Mouse (Mus musculus) gastrocnemius, postnatal 14 days (tissue): Measurements from ENCODE around the gene Bloc1s4. TPM values are rescaled to one million over a fixed set of nuclear protein-coding genes. Genes with fewer than 3 reads are reported as not detected.

Experiments used
- DNase-seq: peaks from one replicate; pipeline ENCODE4 v3.0.0; 2021; ENCODE audit warnings: mixed read lengths
- intact Hi-C: fragments of 180-260 bp; cut with DNase I; formaldehyde crosslinking; loops from one replicate; pipeline ENCODE4 v1.15.1; 2025; ENCODE audit warnings: low total_unique reads
- total RNA-seq, 2 experiments: library from RNA; stranded (reverse); gene quantifications; 2 replicates each; pipeline ENCODE4 v1.2.3; 2021

Gene Bloc1s4
- total RNA-seq, 2 experiments from 2014 or later, result 8.0 to 9.2 TPM

DNA sequence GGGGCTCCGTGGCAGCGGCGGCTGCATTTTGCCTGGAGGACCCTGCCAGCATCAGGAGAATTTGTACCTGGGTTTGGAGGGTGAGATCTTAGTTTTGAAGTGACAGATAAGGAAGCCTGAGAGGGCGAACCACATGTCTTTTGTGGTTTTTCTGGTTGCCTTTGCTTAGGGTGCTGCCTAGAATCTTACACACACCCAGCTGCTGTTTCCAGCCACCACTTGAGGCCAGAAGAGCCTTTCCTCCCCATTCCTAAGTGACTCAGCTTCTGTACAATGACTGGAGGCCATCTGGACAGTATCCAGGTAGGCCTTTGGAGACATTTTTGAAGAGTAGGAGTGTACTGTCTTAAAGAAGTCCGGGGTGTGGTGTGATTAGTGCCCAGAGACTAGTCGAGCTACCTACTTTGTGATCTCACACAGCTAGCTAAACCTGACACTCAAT lies 26.0 kb downstream of the Bloc1s4 start:
- intact Hi-C loops, result no loop called here
- peak; percentile 53 for DNase-seq

DNA sequence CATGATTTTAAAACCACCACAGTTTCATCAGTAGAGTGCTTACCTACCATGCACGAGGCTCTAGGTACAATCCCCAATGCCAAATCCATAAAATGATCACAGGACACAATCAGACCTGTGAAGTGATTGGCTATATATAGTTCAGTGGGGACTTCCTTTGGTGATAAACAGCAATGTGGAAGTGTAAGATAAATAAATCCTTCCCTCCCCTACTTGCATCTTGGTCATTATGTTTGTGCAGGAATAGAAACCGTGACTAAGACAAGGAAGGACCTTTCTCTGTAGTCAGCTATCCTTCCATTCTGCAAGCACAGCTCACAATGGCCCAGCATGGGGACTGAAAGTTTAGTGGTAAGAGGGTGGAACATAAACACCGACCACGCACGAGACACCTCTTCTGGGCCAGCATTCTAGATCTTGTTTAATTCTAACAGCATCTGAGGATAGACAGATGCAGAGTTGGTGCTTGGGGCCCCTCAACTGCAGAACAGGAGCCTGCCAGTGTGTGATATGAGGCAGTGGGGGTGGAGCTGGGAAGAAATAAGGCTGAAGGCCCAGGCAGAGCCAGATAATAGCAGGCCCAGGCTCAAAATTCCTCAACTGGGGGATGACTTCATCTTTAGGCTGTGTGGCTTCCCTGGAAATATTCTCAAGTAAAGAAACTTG lies 27.6 kb downstream of the Bloc1s4 start:
- DNase-seq, result no peak

DNA sequence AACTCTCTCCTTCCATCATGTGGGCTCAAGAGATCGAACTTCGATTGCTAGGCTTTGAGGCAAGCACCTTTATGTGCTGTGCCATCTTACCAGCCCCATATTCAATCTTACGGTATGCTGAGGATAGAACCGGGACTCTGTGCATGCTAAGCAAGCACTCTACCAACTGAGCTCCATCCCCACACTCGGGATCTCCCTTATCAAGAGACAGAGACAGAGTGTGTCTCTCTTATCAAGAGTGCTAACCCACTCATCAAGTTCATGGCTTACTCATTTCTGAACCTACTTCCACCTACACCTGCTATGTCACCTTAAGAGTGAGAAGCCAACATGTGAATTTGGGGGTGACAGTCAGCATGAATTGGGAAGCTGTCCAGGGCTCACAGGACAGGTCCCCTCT lies 28.2 kb downstream of the Bloc1s4 start:
- intact Hi-C loops, result no loop called here
- DNase-seq, result no peak

More for the DNA sequence above, 27.6 kb downstream of the Bloc1s4 start:
- intact Hi-C loops, result no loop called here

DNA sequence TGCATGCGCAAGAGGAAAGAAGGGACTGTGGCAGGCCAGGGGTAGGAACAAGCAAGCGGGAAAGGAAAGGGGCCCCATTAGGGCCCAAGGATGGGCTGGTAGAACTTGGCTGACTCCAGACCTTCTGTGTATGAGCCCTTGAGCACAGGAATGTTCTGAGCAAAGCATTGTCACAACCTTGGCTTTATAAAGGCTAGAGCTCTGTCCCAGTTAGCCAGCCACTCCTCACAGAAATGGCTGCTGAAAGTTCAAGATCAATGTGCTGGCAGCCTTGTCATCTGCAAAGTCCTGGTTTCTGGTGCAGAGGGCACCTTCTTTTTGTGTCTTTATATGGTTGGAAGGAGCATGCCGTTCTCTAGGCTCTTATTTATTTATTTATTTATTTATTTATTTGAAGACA lies 28.8 kb downstream of the Bloc1s4 start:
- no peak for DNase-seq
- intact Hi-C loops, result no loop called here

DNA sequence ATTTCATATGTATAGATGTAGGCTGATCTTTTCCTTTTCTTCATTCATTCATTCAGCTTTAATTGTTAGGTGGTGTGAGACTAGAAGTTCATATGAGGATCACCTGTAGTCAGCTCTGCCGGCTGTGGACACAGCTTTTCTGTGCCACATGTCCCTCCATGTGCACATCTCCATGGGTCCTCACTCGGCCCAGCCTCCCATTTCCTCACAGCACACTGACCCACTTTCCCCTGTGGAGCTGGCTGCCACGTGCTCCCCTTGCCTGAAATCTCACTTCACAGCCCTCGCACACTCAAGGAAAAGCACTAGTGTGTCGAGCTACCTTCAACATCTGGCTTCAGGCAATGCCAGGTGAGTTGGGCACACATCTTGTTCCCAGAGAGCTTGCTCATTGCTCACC lies 29.3 kb downstream of the Bloc1s4 start:
- DNase-seq, result no peak
- intact Hi-C loops, result no loop called here

DNA sequence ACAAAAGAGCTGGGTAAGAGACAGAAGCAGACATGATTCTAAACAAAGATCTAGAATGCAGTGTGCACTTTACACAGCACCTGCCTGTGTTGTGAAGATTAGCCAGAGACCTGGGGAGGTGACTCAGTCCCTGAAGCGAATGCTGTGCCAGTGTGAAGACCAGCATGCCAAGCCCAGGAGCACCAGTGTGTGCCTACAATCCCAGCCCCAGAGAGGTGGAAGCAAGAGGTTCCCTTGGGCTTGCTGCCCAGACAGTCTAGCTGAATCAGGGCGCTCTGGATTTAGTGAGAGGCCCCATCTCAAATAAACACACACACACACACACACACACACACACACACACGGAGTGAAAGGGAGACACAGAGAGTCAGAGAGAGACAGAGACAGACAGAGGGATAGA lies 30.6 kb downstream of the Bloc1s4 start:
- intact Hi-C loops, result no loop called here
- DNase-seq, result no peak

DNA sequence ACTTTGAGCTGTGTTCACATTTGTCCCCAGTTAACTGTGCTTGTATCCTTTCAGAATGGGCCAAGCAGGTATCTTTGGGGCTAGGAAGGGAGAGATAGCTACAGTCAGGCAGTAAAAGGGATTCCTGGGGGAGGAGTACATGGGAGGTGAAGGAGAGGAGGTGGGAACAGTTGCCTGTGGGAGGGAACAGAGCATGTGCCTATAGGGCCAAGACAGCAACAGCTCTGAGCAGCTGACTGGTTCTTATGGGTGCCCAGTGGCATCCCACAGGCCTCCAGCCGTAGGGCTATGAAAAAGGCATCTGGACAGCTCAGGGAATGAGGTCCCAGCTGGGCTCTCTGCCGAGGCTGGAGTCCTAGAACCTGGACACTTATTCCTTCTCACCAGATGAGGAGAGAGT lies 31.6 kb downstream of the Bloc1s4 start:
- DNase-seq, result no peak
- intact Hi-C loops, result no loop called here

DNA sequence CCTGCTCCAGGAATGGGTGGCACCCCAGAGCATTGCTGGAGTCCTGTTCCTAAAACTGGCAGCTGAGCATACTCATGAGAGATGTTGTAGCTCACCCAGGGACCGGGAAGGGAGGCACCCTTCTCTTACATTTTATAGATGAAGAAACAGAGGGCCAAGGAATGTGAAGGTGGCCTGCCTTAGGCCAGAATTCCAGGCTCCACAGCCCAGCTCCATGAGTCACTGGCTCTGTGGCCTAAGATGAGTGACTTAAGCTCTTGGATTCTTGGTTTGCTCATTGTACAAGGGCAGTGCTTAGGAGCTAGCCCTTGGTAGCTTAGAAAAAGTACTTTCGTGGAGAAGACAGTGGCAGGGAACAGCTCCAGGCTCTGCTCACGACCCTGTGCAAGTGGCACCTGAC lies 33.6 kb downstream of the Bloc1s4 start:
- intact Hi-C loops, result no loop called here
- DNase-seq, result no peak

DNA sequence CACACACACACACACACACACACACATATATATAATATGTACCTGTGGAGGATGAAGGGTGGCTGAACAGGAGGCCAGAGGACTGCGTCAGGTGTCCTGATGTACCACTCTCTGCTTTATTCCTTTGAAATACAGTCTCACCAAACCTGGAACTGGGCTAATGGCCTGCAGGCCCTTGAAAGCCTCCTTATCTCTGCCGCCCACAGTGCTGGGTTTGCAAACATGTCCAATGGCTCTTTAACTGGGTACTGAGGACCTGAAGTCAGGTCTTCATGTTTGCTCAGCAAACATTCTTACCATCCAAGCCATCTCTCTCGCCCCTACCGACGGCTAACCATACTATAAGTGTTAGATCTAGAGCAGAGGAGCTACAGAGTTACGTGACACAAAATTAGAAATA lies 34.8 kb downstream of the Bloc1s4 start:
- intact Hi-C loops, result no loop called here
- no peak for DNase-seq

DNA sequence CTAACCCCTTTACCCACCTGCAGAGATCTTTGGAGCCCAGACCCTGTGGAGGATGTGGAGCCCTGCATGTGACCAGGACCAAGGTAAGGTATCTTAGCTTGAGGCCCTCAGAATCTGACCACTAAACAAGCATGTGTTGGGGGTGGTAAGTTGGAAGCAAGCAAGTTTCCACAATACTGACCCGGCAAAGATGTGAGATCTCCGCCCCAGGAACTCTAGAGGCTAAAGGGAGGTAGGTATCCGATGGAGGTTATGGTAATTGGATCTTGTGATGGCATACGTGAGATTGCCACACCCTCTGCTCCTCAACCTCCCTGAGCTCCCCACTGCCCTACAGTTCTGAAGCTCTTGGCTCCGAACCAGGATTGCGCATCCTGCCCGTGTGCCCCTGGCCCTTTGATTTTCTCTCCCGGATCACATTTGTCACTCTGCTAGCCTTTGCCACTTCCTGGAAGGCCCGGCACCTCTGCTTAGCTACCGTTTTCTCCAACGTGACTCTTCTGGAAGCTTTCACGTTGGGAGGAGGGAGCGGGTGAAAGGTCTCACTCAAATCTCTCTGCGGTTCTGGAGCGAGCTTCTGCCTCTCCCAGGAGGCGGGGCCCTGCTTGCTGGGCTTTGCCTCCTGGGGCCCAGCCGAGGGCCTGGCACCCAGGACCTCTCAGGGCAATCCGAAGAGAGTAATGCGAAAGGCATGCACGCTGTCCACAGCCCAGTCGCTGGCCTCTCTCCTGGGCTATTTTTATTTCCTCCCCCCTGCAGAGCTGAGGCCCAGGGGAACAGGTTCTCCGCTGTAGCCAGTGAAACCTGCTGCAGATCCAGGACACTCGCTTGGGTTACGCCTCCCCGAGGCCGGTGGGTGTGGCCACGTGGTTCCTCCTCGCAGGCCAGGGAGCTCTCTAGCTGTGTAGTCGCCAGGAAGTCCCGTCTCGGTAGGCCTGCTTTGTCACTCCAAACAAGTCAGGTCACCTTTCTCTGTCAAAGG lies 35.6 kb downstream of the Bloc1s4 start:
- DNase-seq, result peak; percentile 92
- intact Hi-C loops, result no loop called here

DNA sequence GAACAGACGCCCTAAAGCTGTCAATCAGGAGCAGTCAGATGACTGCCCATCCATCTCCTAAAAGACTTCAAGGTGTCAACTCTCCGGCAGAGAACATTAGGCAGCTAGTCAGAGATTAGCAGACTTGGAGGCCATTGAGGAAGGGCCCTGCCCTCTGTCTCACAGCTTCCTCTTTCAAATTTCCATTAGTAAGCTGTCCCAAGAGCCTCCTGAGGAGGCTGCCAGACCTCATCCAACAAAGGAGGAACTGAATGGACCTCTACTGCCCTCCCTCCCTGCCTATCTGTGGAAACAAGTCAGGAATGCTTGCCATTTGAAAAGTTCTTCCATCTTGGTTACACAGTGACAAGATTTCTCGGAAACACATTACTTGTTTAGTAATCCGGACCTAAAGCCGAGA lies 36.6 kb downstream of the Bloc1s4 start:
- intact Hi-C loops, result no loop called here
- DNase-seq, result no peak

DNA sequence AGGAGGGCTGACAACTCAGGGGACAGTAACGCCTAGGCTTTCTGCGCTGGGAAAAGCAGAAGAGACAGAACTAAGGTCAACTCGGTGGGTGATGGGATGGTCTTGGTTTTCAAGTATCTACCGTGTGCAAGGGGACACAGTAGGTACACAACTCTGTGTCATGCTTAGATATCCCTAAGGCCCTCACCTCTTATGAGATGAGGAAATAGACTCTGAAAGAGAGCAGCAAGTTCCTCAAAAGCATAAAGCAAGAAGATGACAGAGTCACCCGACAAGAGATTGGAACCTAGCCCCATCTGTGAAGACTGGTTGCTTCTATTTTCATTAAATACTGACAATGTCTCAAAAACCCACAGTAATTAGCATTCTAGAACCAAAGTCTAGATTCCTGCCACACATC lies 42.7 kb downstream of the Bloc1s4 start:
- no peak for DNase-seq
- intact Hi-C loops, result no loop called here

DNA sequence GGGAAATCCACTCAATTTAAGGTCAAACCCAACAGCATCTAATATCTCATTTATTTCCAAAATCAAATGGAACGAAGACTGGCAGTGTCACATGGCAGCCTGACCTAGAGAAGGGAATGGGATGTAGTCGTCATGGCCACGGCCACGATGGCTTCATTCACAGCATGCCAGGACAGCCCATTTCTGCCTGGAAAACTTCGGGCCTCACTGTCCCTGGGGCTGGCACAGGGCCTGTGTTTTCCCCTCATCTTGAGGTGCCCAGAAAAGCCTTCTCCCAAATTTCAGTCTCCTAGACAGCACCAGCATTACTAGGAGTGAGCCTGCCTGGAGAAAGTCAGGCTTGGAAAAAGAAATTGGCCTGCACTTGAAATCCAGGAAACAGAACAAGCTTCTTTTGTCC lies 43.1 kb downstream of the Bloc1s4 start:
- DNase-seq, result no peak
- intact Hi-C loops, result no loop called here

DNA sequence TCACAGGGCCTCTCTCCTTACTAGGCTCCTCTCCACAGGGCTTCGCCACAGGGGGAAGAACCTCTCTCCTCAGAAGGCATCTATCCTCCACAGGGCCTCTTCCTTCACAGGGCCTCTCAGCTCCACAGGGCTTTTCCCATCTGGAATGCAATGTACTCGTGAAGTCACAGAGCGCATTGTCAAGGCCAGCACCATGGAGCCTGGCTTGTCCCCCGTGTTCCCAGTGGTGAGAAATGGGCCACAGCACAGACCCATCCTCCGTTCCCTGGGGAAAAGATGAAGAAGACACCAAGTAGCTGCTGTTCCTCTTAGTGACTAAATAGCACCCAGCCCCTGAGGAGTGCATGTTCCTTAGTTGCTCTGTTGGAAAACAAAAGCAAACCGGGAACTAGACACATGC lies 43.8 kb downstream of the Bloc1s4 start:
- DNase-seq, result no peak
- intact Hi-C loops, result no loop called here

DNA sequence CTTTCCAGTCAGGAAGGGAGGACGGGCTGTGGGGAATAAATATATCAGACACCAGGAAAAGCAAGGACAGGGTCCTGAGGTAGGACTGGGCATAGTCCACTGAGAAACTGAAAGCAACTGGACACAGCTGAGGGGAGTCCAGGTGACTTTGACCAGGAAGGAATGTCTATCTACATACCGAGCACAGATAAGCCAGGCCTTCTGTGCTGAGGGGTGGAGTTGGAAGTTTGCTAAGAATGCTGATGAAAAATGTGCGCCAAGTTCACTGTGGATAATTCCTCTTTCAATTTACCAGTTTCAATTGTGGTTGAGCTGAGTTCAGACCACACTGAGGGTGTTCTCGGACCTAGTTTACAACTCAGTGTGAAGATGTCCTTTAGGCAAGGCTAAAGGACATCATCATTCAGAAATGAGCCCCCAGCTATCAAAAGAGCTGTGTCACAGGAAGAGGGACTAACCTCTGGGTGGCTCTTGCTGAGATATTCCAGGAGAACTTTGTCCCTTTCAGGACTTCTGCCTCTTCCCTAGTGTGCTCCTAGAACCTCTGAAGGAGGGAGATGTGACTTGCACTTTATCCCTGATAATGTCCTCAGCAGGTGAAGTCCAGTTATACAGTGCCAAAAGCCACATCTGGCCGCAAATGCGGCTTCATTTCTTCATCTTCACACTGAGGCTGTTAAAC lies 47.4 kb downstream of the Bloc1s4 start:
- DNase-seq, result no peak

DNA sequence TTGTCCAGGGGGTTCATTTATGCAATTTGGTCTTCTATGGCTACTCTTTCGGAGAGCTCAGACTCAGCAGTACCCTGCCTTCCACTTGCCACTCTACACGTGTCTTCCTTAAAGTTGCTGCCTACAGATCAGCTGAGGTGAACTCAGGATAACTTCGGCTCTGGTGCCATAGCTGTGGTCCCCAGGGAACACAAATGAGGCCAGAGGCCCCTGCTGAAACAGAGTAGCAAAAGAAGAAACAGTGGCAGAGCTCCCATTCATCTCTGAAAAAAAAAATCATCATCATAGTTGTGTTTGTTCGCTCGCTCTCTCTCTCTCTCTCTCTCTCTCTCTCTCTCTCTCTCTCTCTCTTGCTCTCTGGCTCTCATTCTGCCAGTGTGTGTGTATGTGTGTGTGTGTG lies 49.8 kb downstream of the Bloc1s4 start:
- no peak for DNase-seq
- intact Hi-C loops, result no loop called here

More for the DNA sequence above, 47.4 kb downstream of the Bloc1s4 start:
- intact Hi-C loops, result no loop called here

DNA sequence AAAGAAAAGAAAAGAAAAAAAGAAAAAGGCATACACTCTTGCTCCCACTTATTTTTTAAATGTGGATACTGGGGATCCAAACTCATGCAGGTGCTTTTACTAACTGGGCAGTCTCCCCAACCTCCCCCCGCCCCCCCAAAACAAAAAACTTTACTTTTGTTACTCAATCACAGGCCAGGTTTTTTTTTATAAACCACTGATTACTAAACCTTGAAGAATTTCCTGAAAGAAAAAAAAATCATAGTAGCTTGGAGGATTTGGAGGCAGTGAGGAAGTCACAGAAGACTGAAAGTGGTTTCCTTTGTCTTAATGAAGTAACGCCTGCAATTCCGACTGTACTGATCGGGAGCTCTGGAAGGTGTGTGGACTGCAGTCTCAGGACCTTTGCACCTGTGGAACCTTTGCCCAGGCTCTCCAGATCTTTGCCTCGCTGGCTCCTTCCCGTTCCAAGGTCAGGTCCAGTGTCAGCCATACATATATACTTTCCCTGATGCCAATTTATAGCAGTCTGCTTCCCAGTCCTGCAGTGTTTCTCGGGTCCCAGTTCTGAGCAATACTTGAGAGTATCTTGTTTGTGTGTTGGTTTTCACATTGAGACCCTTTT lies 50.3 kb downstream of the Bloc1s4 start:
- DNase-seq, result no peak
- intact Hi-C loops, result no loop called here
